Mouse (Mus musculus) embryonic fibroblast, embryonic 13.5 days (primary cell): Measurements from ENCODE around the gene Gm17067.
A peak's percentile ranks its signal among the peaks of the same experiment; 100 is the strongest.
"Not testable (repeated sequence)": the region's sequence is repeated elsewhere in the genome, so short reads cannot be mapped to it uniquely, and the experiment has no call there.

Experiments used
- CTCF ChIP-seq: IDR thresholded peaks from 2 replicates; pipeline ENCODE4 v1.5.1; 2011; ENCODE audit warnings: mild to moderate bottlenecking, control low read depth, low read length, moderate library complexity, borderline replicate concordance; ENCODE audit not compliant: insufficient read depth
- POLR2A ChIP-seq: IDR thresholded peaks from 2 replicates; pipeline ENCODE4 v1.6.1; 2011; ENCODE audit warnings: low read depth, mild to moderate bottlenecking, control low read depth, low read length, moderate library complexity

DNA sequence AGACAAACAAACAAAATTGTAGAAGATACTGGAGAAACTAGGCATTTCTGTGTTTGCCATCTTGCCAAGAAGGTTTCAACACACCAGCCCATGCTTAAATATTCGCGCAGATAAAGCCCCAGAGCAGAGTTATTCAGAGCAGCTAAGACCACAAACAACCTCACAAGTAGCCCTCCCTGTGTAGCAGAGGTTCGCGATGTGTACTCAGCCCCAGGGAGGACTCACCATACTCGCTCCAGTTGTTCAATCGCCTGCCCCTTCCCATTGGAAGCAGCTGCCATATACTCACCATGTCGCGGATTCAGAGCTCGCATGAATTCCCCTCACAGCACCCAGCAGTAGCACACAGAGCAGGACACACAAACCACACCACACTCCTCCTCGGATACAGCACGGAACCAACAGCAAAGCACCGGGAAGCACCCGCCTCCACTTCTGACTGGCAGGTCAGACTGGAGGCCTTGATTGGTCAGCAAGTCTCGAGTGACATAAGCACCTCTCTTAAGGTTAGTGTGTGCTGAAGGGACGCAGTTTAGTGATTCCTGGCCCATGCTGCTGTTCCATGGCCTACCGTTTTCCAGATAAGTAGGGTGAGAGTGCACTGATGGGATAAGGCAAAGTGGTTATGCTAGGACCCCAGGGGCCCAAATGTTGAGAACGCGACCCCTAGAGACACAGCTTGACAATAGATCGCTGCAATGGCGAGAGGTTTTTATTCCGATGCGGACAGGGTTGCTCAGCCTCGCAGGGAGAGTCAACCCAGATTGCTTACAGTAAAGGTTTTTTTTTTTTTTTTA, 34.3 kb downstream of the Gm17067 start, which contains the start of gene Zfp975:
- peak; percentile 91 for TF ChIP-seq POLR2A
- TF ChIP-seq CTCF: not testable (repeated sequence)
